Mouse (Mus musculus): ENCODE results near the gene Eppin. TPM values are rescaled to one million over a fixed set of nuclear protein-coding genes. Genes with fewer than 3 reads are reported as not detected.

Eppin gene
- polyA plus RNA-seq (2014; fragmentation: Nextera tagmentation; extraction: Ambion mirVana), result not detected in 2 replicates

DNA sequence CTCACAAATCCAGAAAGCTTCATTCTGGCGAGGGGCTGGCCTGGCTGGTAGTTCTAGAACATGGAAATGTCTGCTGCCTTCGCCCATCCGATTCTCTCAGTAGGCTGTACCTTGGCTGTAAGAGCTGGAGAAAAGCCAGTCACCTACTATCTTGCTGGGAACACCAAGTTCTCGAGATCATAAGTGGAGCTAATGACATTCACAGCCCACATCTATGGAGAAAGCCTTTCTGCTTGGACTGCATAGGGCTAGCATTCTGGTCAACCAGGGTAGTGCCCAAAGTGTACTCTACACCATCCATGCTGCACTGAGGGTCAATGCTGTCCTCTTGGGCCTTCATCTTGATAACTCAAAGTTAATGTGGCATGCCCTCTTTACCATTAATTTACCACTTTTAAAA is at the start of gene Eppin:
Gene Eppin, minus strand, starts transcription at position 101 of the 400 bp plus-strand sequence.
- Histone ChIP-seq H3K9ac (replicated peaks; ENCODE audit: low read length) (no peak within 1 kb of the TSS), H3K27me3 (ENCODE audit: control insufficient read depth, insufficient read depth, low read length) (no peaks in the 10 kb centered on the region), H3K4me2 (ENCODE audit: low read depth, low read length) (no peak within 1 kb of the TSS), H3K27ac (replicated peaks; ENCODE audit: low read depth, low read length) (no peak within 1 kb of the TSS), H3K36me3 (replicated peaks; ENCODE audit: control insufficient read depth, insufficient read depth, low read depth, low read length) (no peaks in the 10 kb centered on the region), H3K4me1 (ENCODE audit: control insufficient read depth, insufficient read depth, low read length) (no peaks in the 10 kb centered on the region), H3K4me3 (ENCODE audit: low read depth, low read length) (no peak within 1 kb of the TSS), H3K9me3 (replicated peaks; ENCODE audit: control insufficient read depth, low read length) (no peaks in the 10 kb centered on the region)
- ATAC-seq (replicated peaks; ENCODE audit: insufficient number of reproducible peaks, low FRiP score, low TSS enrichment, low read depth) (no peak), DNase-seq (ENCODE audit: low spot score) (no peak)
- 77% methylated on average over 4 of the region's 4 CpGs for WGBS

DNA sequence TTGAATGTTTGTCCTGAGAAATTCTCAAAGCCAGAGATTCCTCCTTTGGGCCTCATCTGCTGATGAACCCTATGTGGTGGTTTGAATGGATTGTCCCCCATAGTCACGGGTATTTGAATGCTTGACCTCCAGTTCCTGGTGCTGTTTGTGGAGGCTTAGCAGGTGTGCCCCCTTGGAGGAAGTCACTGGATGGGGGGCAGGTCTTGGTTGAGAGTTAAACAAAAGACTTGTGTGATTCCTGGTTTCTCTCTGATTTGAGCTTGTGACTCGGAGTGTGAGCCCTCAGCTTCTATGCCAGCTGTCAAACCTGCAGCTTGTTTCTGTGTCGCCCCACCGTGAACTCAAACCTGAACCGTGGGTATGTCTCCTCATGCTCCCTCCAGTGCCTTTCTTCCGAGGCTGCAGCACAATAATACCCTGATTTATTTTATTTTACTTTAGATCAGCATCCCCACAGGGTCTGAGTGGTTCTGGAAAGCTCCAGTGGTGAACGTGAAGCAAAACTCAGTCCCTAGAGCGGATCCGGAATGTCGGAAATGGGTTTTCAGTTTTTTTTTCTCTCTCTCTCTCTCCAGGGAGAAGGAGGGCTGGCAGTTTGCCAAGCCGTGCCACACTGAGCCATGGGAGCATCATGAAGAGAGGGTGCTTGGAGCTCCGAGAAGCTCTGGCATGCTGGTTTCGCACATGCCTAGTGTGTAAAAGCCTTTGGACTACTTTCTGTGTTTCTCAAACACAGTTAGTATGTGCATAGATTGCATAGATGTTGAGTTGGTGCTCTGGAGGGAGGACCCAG is 48.7 kb upstream of the Eppin start:
- DNase-seq (ENCODE audit: low spot score) (no peak), ATAC-seq (replicated peaks; ENCODE audit: insufficient number of reproducible peaks, low FRiP score, low TSS enrichment, low read depth) (no peak)
- Histone ChIP-seq H3K4me2 (ENCODE audit: low read depth, low read length) (no peak overlapping the region), H3K9me3 (replicated peaks; ENCODE audit: control insufficient read depth, low read length) (no peaks in the 10 kb centered on the region), H3K27ac (replicated peaks; ENCODE audit: low read depth, low read length) (no peak overlapping the region), H3K27me3 (ENCODE audit: control insufficient read depth, insufficient read depth, low read length) (no peaks in the 10 kb centered on the region), H3K9ac (replicated peaks; ENCODE audit: low read length) (no peak overlapping the region), H3K4me1 (ENCODE audit: control insufficient read depth, insufficient read depth, low read length) (no peaks in the 10 kb centered on the region), H3K36me3 (replicated peaks; ENCODE audit: control insufficient read depth, insufficient read depth, low read depth, low read length) (no peaks in the 10 kb centered on the region), H3K4me3 (ENCODE audit: low read depth, low read length) (no peak overlapping the region)
- 84% methylated on average over 13 of the region's 13 CpGs for WGBS

DNA sequence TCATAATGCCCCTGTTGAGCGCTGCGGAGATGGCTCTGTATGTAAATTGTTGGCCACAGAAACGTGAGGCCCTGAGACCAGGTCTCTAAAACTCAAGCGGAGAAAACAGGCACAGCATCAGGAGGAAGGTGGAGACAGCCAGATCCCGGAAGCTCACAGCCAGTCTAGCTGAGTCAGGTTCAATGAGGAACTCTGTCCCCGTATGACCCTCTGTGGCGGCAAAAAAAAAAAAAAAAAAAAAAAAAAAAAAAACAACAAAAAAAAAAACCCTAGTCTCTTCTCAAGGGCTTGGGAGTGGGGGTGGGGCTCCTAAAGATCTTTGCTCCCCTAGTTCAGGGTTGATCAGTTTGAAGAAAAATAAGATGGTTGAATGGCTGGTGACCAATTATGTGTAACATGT is 47.7 kb upstream of the Eppin start:
- Histone ChIP-seq H3K36me3 (replicated peaks; ENCODE audit: control insufficient read depth, insufficient read depth, low read depth, low read length) (no peaks in the 10 kb centered on the region), H3K9me3 (replicated peaks; ENCODE audit: control insufficient read depth, low read length) (no peaks in the 10 kb centered on the region), H3K27me3 (ENCODE audit: control insufficient read depth, insufficient read depth, low read length) (no peaks in the 10 kb centered on the region), H3K4me2 (ENCODE audit: low read depth, low read length) (no peak overlapping the region), H3K27ac (replicated peaks; ENCODE audit: low read depth, low read length) (no peak overlapping the region), H3K4me1 (ENCODE audit: control insufficient read depth, insufficient read depth, low read length) (no peaks in the 10 kb centered on the region), H3K4me3 (ENCODE audit: low read depth, low read length) (no peak overlapping the region), H3K9ac (replicated peaks; ENCODE audit: low read length) (no peak overlapping the region)
- ATAC-seq (replicated peaks; ENCODE audit: insufficient number of reproducible peaks, low FRiP score, low TSS enrichment, low read depth) (no peak), DNase-seq (ENCODE audit: low spot score) (no peak)
- 68% methylated on average over 7 of the region's 7 CpGs for WGBS

DNA sequence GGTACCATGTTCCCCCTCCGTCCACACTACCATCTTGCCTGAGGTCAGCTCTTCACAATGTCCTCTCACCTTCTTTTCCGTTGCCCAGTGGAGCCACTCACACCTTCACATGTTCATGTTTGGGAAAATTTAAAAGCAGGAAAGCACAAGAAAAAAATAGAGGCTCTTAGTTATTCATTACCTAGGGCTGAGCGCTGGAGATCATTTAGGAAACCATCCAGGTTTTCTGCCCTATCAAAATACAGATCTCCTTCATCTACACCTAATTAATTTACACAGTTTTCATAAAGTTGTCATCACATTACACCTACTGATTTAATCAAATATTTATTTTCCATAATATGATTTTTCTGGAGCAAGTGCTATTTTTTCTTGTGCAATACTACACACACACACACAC is 45.3 kb upstream of the Eppin start, which contains the start of gene Wfdc16:
Gene Wfdc16, minus strand, starts transcription at position 101 of the 400 bp plus-strand sequence.
- Histone ChIP-seq H3K9ac (replicated peaks; ENCODE audit: low read length) (no peak within 1 kb of the TSS), H3K36me3 (replicated peaks; ENCODE audit: control insufficient read depth, insufficient read depth, low read depth, low read length) (no peaks in the 10 kb centered on the region), H3K4me1 (ENCODE audit: control insufficient read depth, insufficient read depth, low read length) (no peaks in the 10 kb centered on the region), H3K9me3 (replicated peaks; ENCODE audit: control insufficient read depth, low read length) (no peaks in the 10 kb centered on the region), H3K4me2 (ENCODE audit: low read depth, low read length) (no peak within 1 kb of the TSS), H3K4me3 (ENCODE audit: low read depth, low read length) (no peak within 1 kb of the TSS), H3K27ac (replicated peaks; ENCODE audit: low read depth, low read length) (no peak within 1 kb of the TSS), H3K27me3 (ENCODE audit: control insufficient read depth, insufficient read depth, low read length) (no peaks in the 10 kb centered on the region)
- ATAC-seq (replicated peaks; ENCODE audit: insufficient number of reproducible peaks, low FRiP score, low TSS enrichment, low read depth) (no peak), DNase-seq (ENCODE audit: low spot score) (no peak)
- WGBS, result 79% methylated on average over 3 of the region's 3 CpGs

DNA sequence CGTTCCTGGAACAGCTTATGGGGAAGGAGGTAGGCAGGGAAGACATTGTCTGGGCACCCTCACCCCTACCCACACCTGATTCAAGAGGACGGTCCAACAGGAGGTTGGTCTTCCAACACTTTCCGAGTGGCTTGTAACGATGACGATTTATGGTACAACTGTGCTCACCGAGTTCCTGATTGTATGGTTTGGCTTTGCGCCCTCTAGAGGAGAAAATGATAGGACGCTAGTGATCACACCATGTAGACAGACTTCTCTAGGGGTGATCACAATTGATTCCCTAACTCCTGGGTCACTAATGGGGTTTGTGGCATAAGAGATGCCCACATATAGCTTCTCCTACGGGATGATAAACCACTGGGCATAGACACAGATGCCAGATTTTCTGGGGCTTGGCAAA is 41.9 kb upstream of the Eppin start:
- 79% methylated on average over 9 of the region's 9 CpGs for WGBS
- DNase-seq (ENCODE audit: low spot score), result peak; percentile 9

DNA sequence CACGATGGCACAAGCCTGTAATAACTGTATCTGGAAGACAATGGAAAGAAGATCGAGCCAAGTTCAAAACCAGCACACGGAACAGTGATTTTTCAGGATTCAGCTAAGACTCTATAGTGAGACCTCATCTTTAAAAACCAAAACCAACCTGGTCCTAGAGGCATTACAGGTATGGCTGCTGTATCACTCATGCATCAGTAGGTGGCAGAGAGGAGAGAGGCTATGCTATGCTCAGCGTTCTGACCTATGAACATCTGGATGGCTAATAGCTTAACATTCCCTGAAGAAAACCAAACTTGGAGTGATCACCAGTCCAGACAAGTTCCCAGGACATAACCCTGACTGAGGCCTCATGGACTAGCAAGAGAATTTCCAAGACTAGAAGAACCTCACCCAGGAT is 28.4 kb upstream of the Eppin start:
- H3K9ac ChIP-seq (replicated peaks; ENCODE audit: low read length), result no peak overlapping the region

More for the DNA sequence above, 41.9 kb upstream of the Eppin start:
- Histone ChIP-seq H3K4me1 (ENCODE audit: control insufficient read depth, insufficient read depth, low read length) (no peaks in the 10 kb centered on the region), H3K36me3 (replicated peaks; ENCODE audit: control insufficient read depth, insufficient read depth, low read depth, low read length) (no peaks in the 10 kb centered on the region), H3K4me2 (ENCODE audit: low read depth, low read length) (no peak overlapping the region), H3K9me3 (replicated peaks; ENCODE audit: control insufficient read depth, low read length) (no peaks in the 10 kb centered on the region), H3K27ac (replicated peaks; ENCODE audit: low read depth, low read length) (no peak overlapping the region), H3K4me3 (ENCODE audit: low read depth, low read length) (no peak overlapping the region), H3K27me3 (ENCODE audit: control insufficient read depth, insufficient read depth, low read length) (no peaks in the 10 kb centered on the region), H3K9ac (replicated peaks; ENCODE audit: low read length) (no peak overlapping the region)
- ATAC-seq (replicated peaks; ENCODE audit: insufficient number of reproducible peaks, low FRiP score, low TSS enrichment, low read depth), result no peak

DNA sequence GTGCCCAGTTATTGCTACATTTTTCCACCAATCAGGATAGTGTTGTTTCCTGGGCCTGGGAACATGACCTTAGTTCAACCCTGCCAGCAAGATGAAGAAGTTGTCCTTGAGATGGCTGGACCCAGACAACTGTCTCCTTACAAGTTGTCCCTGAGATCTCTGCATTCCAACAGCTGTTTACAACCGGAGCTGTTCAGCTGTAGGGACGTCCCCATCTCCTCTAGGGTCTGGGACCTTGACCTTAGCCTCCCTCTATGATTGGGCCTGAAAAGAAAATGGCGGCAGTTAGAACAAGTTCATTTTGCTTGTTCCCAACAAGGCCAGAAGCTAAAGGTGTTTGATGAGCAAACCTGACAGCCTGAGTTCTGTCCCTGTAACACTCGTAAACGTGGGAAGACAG is 25.7 kb upstream of the Eppin start:
- WGBS, result 57% methylated on average over 5 of the region's 5 CpGs

More for the DNA sequence above, 28.4 kb upstream of the Eppin start:
- H3K9me3 ChIP-seq (replicated peaks; ENCODE audit: control insufficient read depth, low read length), result no peaks in the 10 kb centered on the region
- 80% methylated on average over 4 of the region's 4 CpGs for WGBS
- no peaks in the 10 kb centered on the region for H3K36me3 ChIP-seq (replicated peaks; ENCODE audit: control insufficient read depth, insufficient read depth, low read depth, low read length)
- H3K4me1 ChIP-seq (ENCODE audit: control insufficient read depth, insufficient read depth, low read length), result no peaks in the 10 kb centered on the region
- no peak overlapping the region for H3K27ac ChIP-seq (replicated peaks; ENCODE audit: low read depth, low read length)
- no peaks in the 10 kb centered on the region for H3K27me3 ChIP-seq (ENCODE audit: control insufficient read depth, insufficient read depth, low read length)
- DNase-seq (ENCODE audit: low spot score), result no peak
- no peak overlapping the region for H3K4me2 ChIP-seq (ENCODE audit: low read depth, low read length)
- no peak for ATAC-seq (replicated peaks; ENCODE audit: insufficient number of reproducible peaks, low FRiP score, low TSS enrichment, low read depth)
- no peak overlapping the region for H3K4me3 ChIP-seq (ENCODE audit: low read depth, low read length)

DNA sequence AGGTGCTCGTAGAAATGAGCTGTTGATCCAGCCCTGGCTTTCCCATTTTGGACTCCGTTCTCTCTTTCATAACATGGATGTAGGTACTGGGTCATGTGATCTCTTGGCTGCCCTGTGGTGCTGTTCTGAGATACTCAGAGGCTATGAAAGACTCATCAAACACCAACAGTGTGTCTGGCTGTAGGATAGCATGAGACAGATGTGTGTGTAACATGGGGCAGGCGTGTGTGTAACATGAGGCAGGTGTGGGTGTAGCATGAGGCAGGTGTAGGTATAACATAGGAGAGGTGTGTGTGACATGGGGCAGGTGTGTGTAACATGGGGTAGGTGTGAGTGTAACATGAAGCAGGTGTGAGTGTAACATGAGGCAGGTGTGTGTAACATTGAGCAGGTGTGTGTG is 22.0 kb upstream of the Eppin start:
- H3K9me3 ChIP-seq (replicated peaks; ENCODE audit: control insufficient read depth, low read length), result no peaks in the 10 kb centered on the region
- DNase-seq (ENCODE audit: low spot score), result no peak
- H3K9ac ChIP-seq (replicated peaks; ENCODE audit: low read length), result no peak overlapping the region
- no peaks in the 10 kb centered on the region for H3K27me3 ChIP-seq (ENCODE audit: control insufficient read depth, insufficient read depth, low read length)
- H3K27ac ChIP-seq (replicated peaks; ENCODE audit: low read depth, low read length), result no peak overlapping the region
- no peaks in the 10 kb centered on the region for H3K4me1 ChIP-seq (ENCODE audit: control insufficient read depth, insufficient read depth, low read length)
- no peak overlapping the region for H3K4me2 ChIP-seq (ENCODE audit: low read depth, low read length)
- ATAC-seq (replicated peaks; ENCODE audit: insufficient number of reproducible peaks, low FRiP score, low TSS enrichment, low read depth), result no peak
- no peak overlapping the region for H3K4me3 ChIP-seq (ENCODE audit: low read depth, low read length)
- no peaks in the 10 kb centered on the region for H3K36me3 ChIP-seq (replicated peaks; ENCODE audit: control insufficient read depth, insufficient read depth, low read depth, low read length)
- WGBS, result 88% methylated on average over 3 of the region's 3 CpGs

More for the DNA sequence above, 25.7 kb upstream of the Eppin start:
- Histone ChIP-seq H3K4me1 (ENCODE audit: control insufficient read depth, insufficient read depth, low read length) (no peaks in the 10 kb centered on the region), H3K9me3 (replicated peaks; ENCODE audit: control insufficient read depth, low read length) (no peaks in the 10 kb centered on the region), H3K27me3 (ENCODE audit: control insufficient read depth, insufficient read depth, low read length) (no peaks in the 10 kb centered on the region), H3K4me2 (ENCODE audit: low read depth, low read length) (no peak overlapping the region), H3K36me3 (replicated peaks; ENCODE audit: control insufficient read depth, insufficient read depth, low read depth, low read length) (no peaks in the 10 kb centered on the region), H3K27ac (replicated peaks; ENCODE audit: low read depth, low read length) (no peak overlapping the region), H3K9ac (replicated peaks; ENCODE audit: low read length) (no peak overlapping the region), H3K4me3 (ENCODE audit: low read depth, low read length) (no peak overlapping the region)
- ATAC-seq (replicated peaks; ENCODE audit: insufficient number of reproducible peaks, low FRiP score, low TSS enrichment, low read depth) (no peak), DNase-seq (ENCODE audit: low spot score) (no peak)

Data from embryonic facial prominence, embryonic 11.5 days (tissue).